Mouse (Mus musculus) spleen, adult 18-20 months (tissue): ENCODE results near the gene Atraid.
"Not testable (repeated sequence)": the region's sequence is repeated elsewhere in the genome, so short reads cannot be mapped to it uniquely, and the experiment has no call there.

ENCODE experiments used
- DNase-seq, 2 experiments: peaks; one replicate each; pipeline ENCODE4 v3.0.0; 2022; ENCODE audit warnings: mixed read lengths in 2 of 2

Gene Atraid

GRCm38 (mm10) chr5:31047848-31048762, at the start of gene Atraid:
Gene Atraid, plus strand, starts transcription at chr5:31048312.
- DNase-seq: peak; percentile 97 to 99

- DNase-seq: no peak
Observed at GRCm38 (mm10) chr5:30999324-30999723, 48.8 kb upstream of the Atraid start.

GRCm38 (mm10) chr5:31000122-31000521, 48.0 kb upstream of the Atraid start:
- no peak for DNase-seq

GRCm38 (mm10) chr5:31000993-31001392, 47.1 kb upstream of the Atraid start:
- DNase-seq: no peak

- no peak for DNase-seq
Observed at GRCm38 (mm10) chr5:31001560-31001959, 46.6 kb upstream of the Atraid start.

- peak; percentile 59 to 92 for DNase-seq
Observed at GRCm38 (mm10) chr5:31004184-31004583, 43.9 kb upstream of the Atraid start.

- DNase-seq: no peak
Observed at GRCm38 (mm10) chr5:31012737-31013136, 35.4 kb upstream of the Atraid start.

GRCm38 (mm10) chr5:31015913-31016312, 32.2 kb upstream of the Atraid start:
- no peak for DNase-seq

- DNase-seq: not testable (repeated sequence)
Observed at GRCm38 (mm10) chr5:31021790-31022189, 26.3 kb upstream of the Atraid start.

- no peak for DNase-seq
Observed at GRCm38 (mm10) chr5:31022690-31023089, 25.4 kb upstream of the Atraid start.

- DNase-seq: no peak
Observed at GRCm38 (mm10) chr5:31023254-31023653, 24.9 kb upstream of the Atraid start.

- no peak for DNase-seq
Observed at GRCm38 (mm10) chr5:31024641-31025040, 23.5 kb upstream of the Atraid start.

GRCm38 (mm10) chr5:31030926-31031325, 17.2 kb upstream of the Atraid start:
- no peak for DNase-seq

GRCm38 (mm10) chr5:31031508-31031907, 16.6 kb upstream of the Atraid start:
- no peak for DNase-seq

- DNase-seq: no peak
Observed at GRCm38 (mm10) chr5:31034669-31035068, 13.4 kb upstream of the Atraid start.

GRCm38 (mm10) chr5:31036556-31036955, 11.6 kb upstream of the Atraid start:
- DNase-seq: not testable (repeated sequence)

- DNase-seq: no peak
Observed at GRCm38 (mm10) chr5:31038171-31038845, 9.8 kb upstream of the Atraid start.

GRCm38 (mm10) chr5:31046416-31046815, 1.7 kb upstream of the Atraid start:
- DNase-seq: no peak

GRCm38 (mm10) chr5:31047074-31047473, 1.0 kb upstream of the Atraid start:
- no peak for DNase-seq

GRCm38 (mm10) chr5:31048763-31049641, 890 bp downstream of the Atraid start, which contains the start of gene Slc5a6:
Gene Slc5a6, minus strand, starts transcription at chr5:31048924.
- DNase-seq: peak in 1 of 2 experiments; percentile 34

GRCm38 (mm10) chr5:31050427-31050826, 2.3 kb downstream of the Atraid start:
- DNase-seq: no peak

GRCm38 (mm10) chr5:31053728-31054127, 5.6 kb downstream of the Atraid start:
- DNase-seq: not testable (repeated sequence)
